Mouse (Mus musculus): ENCODE measurements around the gene Pon1. TPM values are rescaled to one million over a fixed set of nuclear protein-coding genes. Genes with fewer than 3 reads are reported as not detected.

The Pon1 gene
- polyA plus RNA-seq, 1 experiment from 2014 or later, result not detected

- Histone ChIP-seq H3K36me3 (replicated peaks; ENCODE audit: control insufficient read depth, insufficient read depth, low read depth, low read length) (no peaks in the 10 kb centered on the region), H3K9me3 (replicated peaks; ENCODE audit: control insufficient read depth, low read length) (no peaks in the 10 kb centered on the region), H3K27me3 (ENCODE audit: control insufficient read depth, insufficient read depth, low read length) (no peaks in the 10 kb centered on the region), H3K27ac (replicated peaks; ENCODE audit: low read depth, low read length) (no peak overlapping the region), H3K9ac (replicated peaks; ENCODE audit: low read length) (no peak overlapping the region), H3K4me1 (ENCODE audit: control insufficient read depth, insufficient read depth, low read length) (no peaks in the 10 kb centered on the region), H3K4me2 (ENCODE audit: low read depth, low read length) (no peak overlapping the region), H3K4me3 (ENCODE audit: low read depth, low read length) (no peak overlapping the region)
- WGBS, result 80% methylated on average over 7 of the region's 7 CpGs
- no peak for DNase-seq (ENCODE audit: low spot score)
- ATAC-seq (replicated peaks; ENCODE audit: insufficient number of reproducible peaks, low FRiP score, low TSS enrichment, low read depth), result no peak
These were observed 34.4 kb downstream of the Pon1 start for GRCm38 (mm10) chr6:5159385-5159791.

- no peaks in the 10 kb centered on the region for H3K4me1 ChIP-seq (ENCODE audit: control insufficient read depth, insufficient read depth, low read length)
- ATAC-seq (replicated peaks; ENCODE audit: insufficient number of reproducible peaks, low FRiP score, low TSS enrichment, low read depth), result no peak
- no peaks in the 10 kb centered on the region for H3K27me3 ChIP-seq (ENCODE audit: control insufficient read depth, insufficient read depth, low read length)
- H3K9ac ChIP-seq (replicated peaks; ENCODE audit: low read length), result no peak overlapping the region
- H3K4me2 ChIP-seq (ENCODE audit: low read depth, low read length), result no peak overlapping the region
- WGBS, result 84% methylated on average over 6 of the region's 6 CpGs
- no peak overlapping the region for H3K27ac ChIP-seq (replicated peaks; ENCODE audit: low read depth, low read length)
- no peak for DNase-seq (ENCODE audit: low spot score)
- H3K4me3 ChIP-seq (ENCODE audit: low read depth, low read length), result no peak overlapping the region
- H3K9me3 ChIP-seq (replicated peaks; ENCODE audit: control insufficient read depth, low read length), result no peaks in the 10 kb centered on the region
- no peaks in the 10 kb centered on the region for H3K36me3 ChIP-seq (replicated peaks; ENCODE audit: control insufficient read depth, insufficient read depth, low read depth, low read length)
These were observed 37.0 kb downstream of the Pon1 start for GRCm38 (mm10) chr6:5156541-5157425.

- Histone ChIP-seq H3K4me3 (ENCODE audit: low read depth, low read length) (no peak overlapping the region), H3K9ac (replicated peaks; ENCODE audit: low read length) (no peak overlapping the region), H3K4me1 (ENCODE audit: control insufficient read depth, insufficient read depth, low read length) (no peaks in the 10 kb centered on the region), H3K4me2 (ENCODE audit: low read depth, low read length) (no peak overlapping the region), H3K27me3 (ENCODE audit: control insufficient read depth, insufficient read depth, low read length) (no peaks in the 10 kb centered on the region), H3K36me3 (replicated peaks; ENCODE audit: control insufficient read depth, insufficient read depth, low read depth, low read length) (no peaks in the 10 kb centered on the region), H3K9me3 (replicated peaks; ENCODE audit: control insufficient read depth, low read length) (no peaks in the 10 kb centered on the region), H3K27ac (replicated peaks; ENCODE audit: low read depth, low read length) (no peak overlapping the region)
- DNase-seq (ENCODE audit: low spot score) (no peak), ATAC-seq (replicated peaks; ENCODE audit: insufficient number of reproducible peaks, low FRiP score, low TSS enrichment, low read depth) (no peak)
- WGBS, result 73% methylated on average over 1 of the region's 1 CpGs
These were observed 38.3 kb downstream of the Pon1 start for GRCm38 (mm10) chr6:5155313-5155927.

GRCm38 (mm10) chr6:5154786-5155185, 39.0 kb downstream of the Pon1 start:
- no peak overlapping the region for H3K4me2 ChIP-seq (ENCODE audit: low read depth, low read length)
- WGBS, result 83% methylated on average over 6 of the region's 6 CpGs
- no peaks in the 10 kb centered on the region for H3K27me3 ChIP-seq (ENCODE audit: control insufficient read depth, insufficient read depth, low read length)
- no peaks in the 10 kb centered on the region for H3K36me3 ChIP-seq (replicated peaks; ENCODE audit: control insufficient read depth, insufficient read depth, low read depth, low read length)
- no peak overlapping the region for H3K27ac ChIP-seq (replicated peaks; ENCODE audit: low read depth, low read length)
- no peaks in the 10 kb centered on the region for H3K4me1 ChIP-seq (ENCODE audit: control insufficient read depth, insufficient read depth, low read length)
- H3K9me3 ChIP-seq (replicated peaks; ENCODE audit: control insufficient read depth, low read length), result no peaks in the 10 kb centered on the region
- DNase-seq (ENCODE audit: low spot score) (no peak), ATAC-seq (replicated peaks; ENCODE audit: insufficient number of reproducible peaks, low FRiP score, low TSS enrichment, low read depth) (no peak)
- H3K9ac ChIP-seq (replicated peaks; ENCODE audit: low read length), result no peak overlapping the region
- no peak overlapping the region for H3K4me3 ChIP-seq (ENCODE audit: low read depth, low read length)

GRCm38 (mm10) chr6:5152185-5152584, 41.6 kb downstream of the Pon1 start:
- Histone ChIP-seq H3K36me3 (replicated peaks; ENCODE audit: control insufficient read depth, insufficient read depth, low read depth, low read length) (no peaks in the 10 kb centered on the region), H3K27me3 (ENCODE audit: control insufficient read depth, insufficient read depth, low read length) (no peaks in the 10 kb centered on the region), H3K27ac (replicated peaks; ENCODE audit: low read depth, low read length) (no peak overlapping the region), H3K4me3 (ENCODE audit: low read depth, low read length) (no peak overlapping the region), H3K9me3 (replicated peaks; ENCODE audit: control insufficient read depth, low read length) (no peaks in the 10 kb centered on the region), H3K9ac (replicated peaks; ENCODE audit: low read length) (no peak overlapping the region), H3K4me1 (ENCODE audit: control insufficient read depth, insufficient read depth, low read length) (no peaks in the 10 kb centered on the region), H3K4me2 (ENCODE audit: low read depth, low read length) (no peak overlapping the region)
- DNase-seq (ENCODE audit: low spot score) (no peak), ATAC-seq (replicated peaks; ENCODE audit: insufficient number of reproducible peaks, low FRiP score, low TSS enrichment, low read depth) (no peak)
- WGBS, result 87% methylated on average over 2 of the region's 2 CpGs

- DNase-seq (ENCODE audit: low spot score) (no peak), ATAC-seq (replicated peaks; ENCODE audit: insufficient number of reproducible peaks, low FRiP score, low TSS enrichment, low read depth) (no peak)
- H3K9me3 ChIP-seq (replicated peaks; ENCODE audit: control insufficient read depth, low read length), result no peaks in the 10 kb centered on the region
- H3K4me3 ChIP-seq (ENCODE audit: low read depth, low read length), result no peak overlapping the region
- no peak overlapping the region for H3K4me2 ChIP-seq (ENCODE audit: low read depth, low read length)
- no peaks in the 10 kb centered on the region for H3K27me3 ChIP-seq (ENCODE audit: control insufficient read depth, insufficient read depth, low read length)
- H3K9ac ChIP-seq (replicated peaks; ENCODE audit: low read length), result no peak overlapping the region
- H3K27ac ChIP-seq (replicated peaks; ENCODE audit: low read depth, low read length), result no peak overlapping the region
- WGBS, result 91% methylated on average over 4 of the region's 4 CpGs
- H3K4me1 ChIP-seq (ENCODE audit: control insufficient read depth, insufficient read depth, low read length), result no peaks in the 10 kb centered on the region
- H3K36me3 ChIP-seq (replicated peaks; ENCODE audit: control insufficient read depth, insufficient read depth, low read depth, low read length), result no peaks in the 10 kb centered on the region
These were observed 42.6 kb downstream of the Pon1 start for GRCm38 (mm10) chr6:5151171-5151570.

GRCm38 (mm10) chr6:5149941-5150340, 43.8 kb downstream of the Pon1 start:
- DNase-seq (ENCODE audit: low spot score), result no peak
- Histone ChIP-seq H3K27me3 (ENCODE audit: control insufficient read depth, insufficient read depth, low read length) (no peaks in the 10 kb centered on the region), H3K9ac (replicated peaks; ENCODE audit: low read length) (no peak overlapping the region), H3K36me3 (replicated peaks; ENCODE audit: control insufficient read depth, insufficient read depth, low read depth, low read length) (no peaks in the 10 kb centered on the region), H3K27ac (replicated peaks; ENCODE audit: low read depth, low read length) (no peak overlapping the region), H3K9me3 (replicated peaks; ENCODE audit: control insufficient read depth, low read length) (no peaks in the 10 kb centered on the region), H3K4me3 (ENCODE audit: low read depth, low read length) (no peak overlapping the region), H3K4me2 (ENCODE audit: low read depth, low read length) (no peak overlapping the region), H3K4me1 (ENCODE audit: control insufficient read depth, insufficient read depth, low read length) (no peaks in the 10 kb centered on the region)
- WGBS, result 72% methylated on average over 2 of the region's 2 CpGs
- no peak for ATAC-seq (replicated peaks; ENCODE audit: insufficient number of reproducible peaks, low FRiP score, low TSS enrichment, low read depth)

- no peaks in the 10 kb centered on the region for H3K27me3 ChIP-seq (ENCODE audit: control insufficient read depth, insufficient read depth, low read length)
- no peak for DNase-seq (ENCODE audit: low spot score)
- no peak for ATAC-seq (replicated peaks; ENCODE audit: insufficient number of reproducible peaks, low FRiP score, low TSS enrichment, low read depth)
- no peak overlapping the region for H3K9ac ChIP-seq (replicated peaks; ENCODE audit: low read length)
- H3K4me3 ChIP-seq (ENCODE audit: low read depth, low read length), result no peak overlapping the region
- H3K4me2 ChIP-seq (ENCODE audit: low read depth, low read length), result no peak overlapping the region
- no peak overlapping the region for H3K27ac ChIP-seq (replicated peaks; ENCODE audit: low read depth, low read length)
- no peaks in the 10 kb centered on the region for H3K9me3 ChIP-seq (replicated peaks; ENCODE audit: control insufficient read depth, low read length)
- 79% methylated on average over 13 of the region's 13 CpGs for WGBS
- H3K36me3 ChIP-seq (replicated peaks; ENCODE audit: control insufficient read depth, insufficient read depth, low read depth, low read length), result no peaks in the 10 kb centered on the region
- no peaks in the 10 kb centered on the region for H3K4me1 ChIP-seq (ENCODE audit: control insufficient read depth, insufficient read depth, low read length)
These were observed 46.1 kb downstream of the Pon1 start for GRCm38 (mm10) chr6:5147488-5148142.
